Mouse (Mus musculus) testis, adult 2 months (tissue): Measurements from ENCODE around the gene Nab1.
"Not testable (repeated sequence)": the region's sequence is repeated elsewhere in the genome, so short reads cannot be mapped to it uniquely, and the experiment has no call there.

Experiments
- CTCF ChIP-seq: fragments of 200-500 bp; IDR thresholded peaks from 2 replicates; pipeline ENCODE4 v1.5.1; 2012; ENCODE audit warnings: low read depth, mild to moderate bottlenecking, inconsistent platforms, low read length, moderate library complexity; ENCODE audit not compliant: control insufficient read depth, insufficient read depth, insufficient replicate concordance
- POLR2A ChIP-seq: fragments of 200-500 bp; IDR thresholded peaks from 2 replicates; pipeline ENCODE4 v1.6.1; 2012; ENCODE audit warnings: low read depth, mild to moderate bottlenecking, inconsistent platforms, low read length, moderate library complexity; ENCODE audit not compliant: control insufficient read depth

DNA sequence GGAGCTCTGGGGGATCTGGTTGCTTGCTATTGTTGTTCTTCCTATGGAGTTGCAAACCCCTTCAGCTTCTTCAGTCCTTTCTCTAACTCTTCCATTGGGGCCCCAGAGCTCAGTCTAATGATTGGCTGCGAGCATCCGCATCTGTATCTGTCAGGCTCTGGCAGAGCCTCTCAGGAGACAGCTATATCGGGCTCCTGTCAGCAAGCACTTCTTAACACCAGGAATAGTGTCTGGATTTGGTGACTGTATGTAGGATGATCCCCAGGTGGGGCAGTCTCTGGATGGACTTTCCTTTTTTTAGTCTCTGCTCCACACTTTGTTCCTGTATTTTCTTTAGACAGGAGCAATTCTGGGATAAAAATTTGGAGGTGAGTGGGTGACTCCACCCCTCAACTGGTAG lies 39.6 kb upstream of the Nab1 start:
- TF ChIP-seq CTCF, POLR2A: not testable (repeated sequence)
